20 mouse cellular contexts compared by ENCODE assay signal in genomic region chr17:86354101-86354500, GRCm38 (mm10).
A peak's percentile ranks its signal among the peaks of the same experiment; 100 is the strongest.
DNase-seq lines count a peak whose midpoint lies in the region; ATAC-seq lines count a peak whose summit lies in the region.
"Had no signal": no experiment of that assay in that cellular context is flagged by ENCODE, and none has a peak within 500 bp of the region (broad histone marks: within the 10 kb centered on the region; RNA-seq: fewer than 3 reads in every experiment).

No protein-coding gene starts in this region.

- H3K4me2 ChIP-seq in forebrain, embryonic 15.5 days (replicated peaks) = no peak overlapping the region
- no peak overlapping the region for H3K4me2 ChIP-seq in forebrain, embryonic 12.5 days
- no peak overlapping the region for H3K4me2 ChIP-seq in intestine, embryonic 15.5 days (replicated peaks)
- H3K4me2 ChIP-seq: heart, embryonic 15.5 days; hindbrain, embryonic 15.5 days; lung, embryonic 15.5 days had no signal

- H3K4me3 ChIP-seq in forebrain, embryonic 15.5 days = no peak overlapping the region
- no peak overlapping the region for H3K4me3 ChIP-seq in forebrain, embryonic 12.5 days (replicated peaks)
- no peak overlapping the region for H3K4me3 ChIP-seq in intestine, embryonic 15.5 days (replicated peaks)
- H3K4me3 ChIP-seq: embryonic facial prominence, embryonic 10.5 days; heart, embryonic 15.5 days; hindbrain, embryonic 15.5 days; lung, embryonic 15.5 days; midbrain, embryonic 10.5 days; myocyte had no signal

- peaks cover 65% of the 10 kb centered on the region for H3K4me1 ChIP-seq in forebrain, embryonic 15.5 days
- peaks cover 9% of the 10 kb centered on the region for H3K4me1 ChIP-seq in forebrain, embryonic 12.5 days
- H3K4me1 ChIP-seq in intestine, embryonic 15.5 days (replicated peaks) = peaks cover 26% of the 10 kb centered on the region

- H3K36me3 ChIP-seq in forebrain, embryonic 15.5 days = no peaks in the 10 kb centered on the region
- no peaks in the 10 kb centered on the region for H3K36me3 ChIP-seq in forebrain, embryonic 12.5 days (replicated peaks)
- H3K36me3 ChIP-seq in intestine, embryonic 15.5 days = no peaks in the 10 kb centered on the region
- H3K36me3 ChIP-seq: embryonic facial prominence, embryonic 10.5 days; heart, embryonic 15.5 days; hindbrain, embryonic 15.5 days; lung, embryonic 15.5 days; midbrain, embryonic 10.5 days had no signal

- WGBS in forebrain, embryonic 15.5 days = 79% methylated on average over 4 of the region's 4 CpGs
- 85% methylated on average over 4 of the region's 4 CpGs for WGBS in forebrain, embryonic 12.5 days
- 79% methylated on average over 4 of the region's 4 CpGs for WGBS in intestine, embryonic 15.5 days

- H3K9me3 ChIP-seq in forebrain, embryonic 15.5 days = no peaks in the 10 kb centered on the region
- no peaks in the 10 kb centered on the region for H3K9me3 ChIP-seq in forebrain, embryonic 12.5 days
- H3K9me3 ChIP-seq in intestine, embryonic 15.5 days = no peaks in the 10 kb centered on the region
- H3K9me3 ChIP-seq: embryonic facial prominence, embryonic 10.5 days; heart, embryonic 15.5 days; hindbrain, embryonic 15.5 days; lung, embryonic 15.5 days; midbrain, embryonic 10.5 days had no signal

- no peak for ATAC-seq in forebrain, embryonic 15.5 days (replicated peaks)
- ATAC-seq in forebrain, embryonic 12.5 days (ENCODE audit: low FRiP score) = no peak
- peak; percentile 51 for ATAC-seq in megakaryocyte progenitor cell, adult 5-6 weeks (replicated peaks; ENCODE audit: poor library complexity)
- ATAC-seq in intestine, embryonic 15.5 days = no peak
- ATAC-seq: midbrain, embryonic 16.5 days had no signal

- H3K9ac ChIP-seq in forebrain, embryonic 15.5 days (replicated peaks) = no peak overlapping the region
- H3K9ac ChIP-seq in forebrain, embryonic 12.5 days = no peak overlapping the region
- H3K9ac ChIP-seq in intestine, embryonic 15.5 days = no peak overlapping the region
- H3K9ac ChIP-seq: heart, embryonic 15.5 days; hindbrain, embryonic 15.5 days; liver, embryonic 14.5 days; lung, embryonic 15.5 days had no signal

- no peaks in the 10 kb centered on the region for H3K27me3 ChIP-seq in forebrain, embryonic 15.5 days
- no peaks in the 10 kb centered on the region for H3K27me3 ChIP-seq in forebrain, embryonic 12.5 days
- H3K27me3 ChIP-seq in intestine, embryonic 15.5 days (replicated peaks) = no peaks in the 10 kb centered on the region
- H3K27me3 ChIP-seq: heart, embryonic 15.5 days; hindbrain, embryonic 15.5 days; lung, embryonic 15.5 days had no signal

- peak overlapping the region; percentile 72 for H3K27ac ChIP-seq in forebrain, embryonic 15.5 days (replicated peaks)
- no peak overlapping the region for H3K27ac ChIP-seq in forebrain, embryonic 12.5 days
- no peak overlapping the region for H3K27ac ChIP-seq in intestine, embryonic 15.5 days
- H3K27ac ChIP-seq: embryonic facial prominence, embryonic 10.5 days; heart, embryonic 15.5 days; hindbrain, embryonic 15.5 days; liver, embryonic 14.5 days; lung, embryonic 15.5 days; midbrain, embryonic 10.5 days had no signal

- peak; percentile 46 to 51 for DNase-seq in spleen, postnatal 36 days (ENCODE audit: low spot score in 2 of 2)
- no peak for DNase-seq in spleen, postnatal 14 days (ENCODE audit: low spot score in 2 of 2)
- DNase-seq in left cerebral cortex, adult 18-20 months (ENCODE audit: low spot score in 2 of 2) = no peak
- DNase-seq: adrenal gland, postnatal 10 days; gastrocnemius, postnatal 36 days; kidney, adult 8-10 months; kidney, postnatal 10 days; lung, postnatal 36 days had no signal

Comparison
In these comparisons a context has a peak if more than half of its experiments do, and no peak if none do; other contexts are left out.
1. DNase-seq: peak in spleen, postnatal 36 days (2 of 2); none in spleen, postnatal 14 days (0 of 2) and left cerebral cortex, adult 18-20 months (0 of 2).